Mouse (Mus musculus) cerebellum, adult 9-10 months (tissue): ENCODE measurements around the gene Ankrd44.
A peak's percentile ranks its signal among the peaks of the same experiment; 100 is the strongest.

ENCODE experiments used
- DNase-seq: peaks from one replicate; pipeline ENCODE4 v3.0.0; 2022

Gene Ankrd44

GRCm38 (mm10) chr1:54922025-54922574, 4.1 kb downstream of the Ankrd44 start:
- DNase-seq: peak; percentile 31

- no peak for DNase-seq
Observed at GRCm38 (mm10) chr1:54920132-54920531, 6.1 kb downstream of the Ankrd44 start.

- no peak for DNase-seq
Observed at GRCm38 (mm10) chr1:54916456-54916855, 9.7 kb downstream of the Ankrd44 start.

GRCm38 (mm10) chr1:54914387-54914786, 11.8 kb downstream of the Ankrd44 start:
- DNase-seq: no peak

GRCm38 (mm10) chr1:54913379-54913873, 12.8 kb downstream of the Ankrd44 start:
- DNase-seq: no peak

GRCm38 (mm10) chr1:54913063-54913335, 13.2 kb downstream of the Ankrd44 start:
- no peak for DNase-seq

GRCm38 (mm10) chr1:54912290-54913062, 13.7 kb downstream of the Ankrd44 start:
- DNase-seq: no peak

GRCm38 (mm10) chr1:54911256-54911610, 15.0 kb downstream of the Ankrd44 start:
- no peak for DNase-seq

- no peak for DNase-seq
Observed at GRCm38 (mm10) chr1:54910489-54911255, 15.5 kb downstream of the Ankrd44 start.

- DNase-seq: no peak
Observed at GRCm38 (mm10) chr1:54908786-54909185, 17.4 kb downstream of the Ankrd44 start.

- DNase-seq: no peak
Observed at GRCm38 (mm10) chr1:54907066-54907639, 19.0 kb downstream of the Ankrd44 start.

GRCm38 (mm10) chr1:54906322-54906721, 19.9 kb downstream of the Ankrd44 start:
- DNase-seq: no peak

- DNase-seq: no peak
Observed at GRCm38 (mm10) chr1:54905632-54906031, 20.6 kb downstream of the Ankrd44 start.

- no peak for DNase-seq
Observed at GRCm38 (mm10) chr1:54904165-54904564, 22.0 kb downstream of the Ankrd44 start.

GRCm38 (mm10) chr1:54902689-54903246, 23.4 kb downstream of the Ankrd44 start:
- no peak for DNase-seq

- no peak for DNase-seq
Observed at GRCm38 (mm10) chr1:54901084-54901483, 25.1 kb downstream of the Ankrd44 start.

GRCm38 (mm10) chr1:54899247-54899646, 26.9 kb downstream of the Ankrd44 start:
- DNase-seq: no peak

- DNase-seq: peak; percentile 31
Observed at GRCm38 (mm10) chr1:54898656-54899084, 27.5 kb downstream of the Ankrd44 start.

GRCm38 (mm10) chr1:54897726-54898125, 28.5 kb downstream of the Ankrd44 start:
- DNase-seq: no peak

GRCm38 (mm10) chr1:54896109-54897085, 29.8 kb downstream of the Ankrd44 start:
- peak; percentile 18 for DNase-seq

GRCm38 (mm10) chr1:54888449-54888848, 37.7 kb downstream of the Ankrd44 start:
- DNase-seq: no peak

GRCm38 (mm10) chr1:54887873-54888272, 38.3 kb downstream of the Ankrd44 start:
- no peak for DNase-seq
